Mouse (Mus musculus) midbrain, embryonic 15.5 days (tissue): Measurements from ENCODE around the gene Ablim1. TPM values are rescaled to one million over a fixed set of nuclear protein-coding genes. Genes with fewer than 3 reads are reported as not detected.

ENCODE experiments used
- ATAC-seq: fragments of 200-750 bp; cut with Nextera tagmentation; replicated peaks from 2 replicates; pipeline ENCODE4 v1.8.0; 2017; ENCODE audit warnings: moderate TSS enrichment
- H3K27ac ChIP-seq: fragments of 300-500 bp; sonication (generic); 2 replicates; pipeline ENCODE4 v1.5.1; 2015; ENCODE audit warnings: mild to moderate bottlenecking, inconsistent platforms
- H3K27me3 ChIP-seq: fragments of 300-500 bp; sonication (generic); replicated peaks from 2 replicates; pipeline ENCODE4 v1.6.1; 2015; ENCODE audit warnings: inconsistent platforms
- H3K36me3 ChIP-seq: fragments of 300-500 bp; sonication (generic); replicated peaks from 2 replicates; pipeline ENCODE4 v1.6.1; 2015; ENCODE audit warnings: inconsistent platforms
- H3K4me1 ChIP-seq: fragments of 300-500 bp; sonication (generic); 2 replicates; pipeline ENCODE4 v1.6.1; 2015; ENCODE audit warnings: inconsistent platforms
- H3K4me2 ChIP-seq: fragments of 300-500 bp; sonication (generic); 2 replicates; pipeline ENCODE4 v1.6.1; 2015; ENCODE audit warnings: inconsistent platforms, mild to moderate bottlenecking, moderate library complexity
- H3K4me3 ChIP-seq: fragments of 300-500 bp; sonication (generic); 2 replicates; pipeline ENCODE4 v1.5.1; 2015; ENCODE audit warnings: mild to moderate bottlenecking, inconsistent platforms
- H3K9ac ChIP-seq: fragments of 300-500 bp; sonication (generic); 2 replicates; pipeline ENCODE4 v1.6.1; 2015; ENCODE audit warnings: mild to moderate bottlenecking, inconsistent platforms
- H3K9me3 ChIP-seq: fragments of 300-500 bp; sonication (generic); 2 replicates; pipeline ENCODE4 v1.6.1; 2016; ENCODE audit warnings: inconsistent platforms
- WGBS: fragments of 180-500 bp; shearing (Covaris S2); methylation state at CpG from one replicate; pipeline ENCODE4 v1.1.7; 2015; ENCODE audit warnings: mixed read lengths; 5-methylcytosine and 5-hydroxymethylcytosine counted together
- polyA plus RNA-seq: library from polyadenylated mRNA; unstranded; fragments of >200 nt; fragmentation: Nextera tagmentation; extraction: Ambion mirVana; gene quantifications from 2 replicates; pipeline ENCODE4 v1.2.1, GENCODE M21; 2015

The Ablim1 gene
- polyA plus RNA-seq, 1 experiment from 2014 or later = 64.5 TPM

GRCm38 (mm10) chr19:57315013-57315565 is 370 bp upstream of the Ablim1 start:
- peak overlapping the region; percentile 68 for H3K4me3 ChIP-seq
- 42% methylated on average over 11 of the region's 11 CpGs for WGBS
- peak overlapping the region; percentile 83 for H3K9ac ChIP-seq
- ATAC-seq = peak; percentile 70
- H3K9me3 ChIP-seq = no peaks in the 10 kb centered on the region
- peak overlapping the region; percentile 90 for H3K4me2 ChIP-seq
- peaks cover 20% of the 10 kb centered on the region for H3K4me1 ChIP-seq
- H3K27ac ChIP-seq = peak overlapping the region; percentile 89
- no peaks in the 10 kb centered on the region for H3K36me3 ChIP-seq
- no peaks in the 10 kb centered on the region for H3K27me3 ChIP-seq

GRCm38 (mm10) chr19:57313891-57314345 is 801 bp downstream of the Ablim1 start:
- H3K27me3 ChIP-seq = no peaks in the 10 kb centered on the region
- peak overlapping the region; percentile 68 for H3K4me3 ChIP-seq
- no peaks in the 10 kb centered on the region for H3K9me3 ChIP-seq
- H3K27ac ChIP-seq = peak overlapping the region; percentile 89
- peak overlapping the region; percentile 90 for H3K4me2 ChIP-seq
- no peak for ATAC-seq
- WGBS = 46% methylated on average over 3 of the region's 3 CpGs
- H3K9ac ChIP-seq = peak overlapping the region; percentile 83
- H3K36me3 ChIP-seq = no peaks in the 10 kb centered on the region
- peaks cover 20% of the 10 kb centered on the region for H3K4me1 ChIP-seq

- WGBS = 76% methylated on average over 10 of the region's 10 CpGs
Observed at GRCm38 (mm10) chr19:57313226-57313625, 1.5 kb downstream of the Ablim1 start.

GRCm38 (mm10) chr19:57309980-57310379 is 4.7 kb downstream of the Ablim1 start:
- 64% methylated on average over 4 of the region's 4 CpGs for WGBS

More at GRCm38 (mm10) chr19:57313226-57313625, 1.5 kb downstream of the Ablim1 start:
- Histone ChIP-seq H3K27me3 (no peaks in the 10 kb centered on the region), H3K27ac (peak overlapping the region; percentile 89; the same call in 1 of the 2 replicates), H3K36me3 (no peaks in the 10 kb centered on the region), H3K4me2 (peak overlapping the region; percentile 90), H3K9ac (no peak overlapping the region), H3K4me1 (peaks cover 20% of the 10 kb centered on the region), H3K9me3 (no peaks in the 10 kb centered on the region), H3K4me3 (peak overlapping the region; percentile 68)
- no peak for ATAC-seq

GRCm38 (mm10) chr19:57306601-57307000 is 8.1 kb downstream of the Ablim1 start:
- ATAC-seq = no peak
- H3K4me1 ChIP-seq = no peaks in the 10 kb centered on the region
- H3K4me3 ChIP-seq = no peak overlapping the region
- no peaks in the 10 kb centered on the region for H3K27me3 ChIP-seq
- no peak overlapping the region for H3K9ac ChIP-seq
- H3K36me3 ChIP-seq = no peaks in the 10 kb centered on the region
- H3K27ac ChIP-seq = no peak overlapping the region
- no peaks in the 10 kb centered on the region for H3K9me3 ChIP-seq
- H3K4me2 ChIP-seq = no peak overlapping the region
- WGBS = 64% methylated on average over 4 of the region's 4 CpGs

More at GRCm38 (mm10) chr19:57309980-57310379, 4.7 kb downstream of the Ablim1 start:
- ATAC-seq = no peak
- H3K27ac ChIP-seq = no peak overlapping the region
- peaks cover 17% of the 10 kb centered on the region for H3K4me1 ChIP-seq
- H3K4me2 ChIP-seq = no peak overlapping the region
- H3K36me3 ChIP-seq = no peaks in the 10 kb centered on the region
- no peaks in the 10 kb centered on the region for H3K27me3 ChIP-seq
- H3K9me3 ChIP-seq = no peaks in the 10 kb centered on the region
- no peak overlapping the region for H3K4me3 ChIP-seq
- no peak overlapping the region for H3K9ac ChIP-seq

GRCm38 (mm10) chr19:57305972-57306371 is 8.7 kb downstream of the Ablim1 start:
- H3K27me3 ChIP-seq = no peaks in the 10 kb centered on the region

GRCm38 (mm10) chr19:57304666-57305065 is 10.1 kb downstream of the Ablim1 start:
- no peaks in the 10 kb centered on the region for H3K27me3 ChIP-seq
- no peak for ATAC-seq
- no peak overlapping the region for H3K4me2 ChIP-seq
- no peak overlapping the region for H3K9ac ChIP-seq
- WGBS = 82% methylated on average over 2 of the region's 2 CpGs
- H3K27ac ChIP-seq = no peak overlapping the region
- no peaks in the 10 kb centered on the region for H3K4me1 ChIP-seq
- no peaks in the 10 kb centered on the region for H3K9me3 ChIP-seq
- H3K36me3 ChIP-seq = no peaks in the 10 kb centered on the region
- H3K4me3 ChIP-seq = no peak overlapping the region

More at GRCm38 (mm10) chr19:57305972-57306371, 8.7 kb downstream of the Ablim1 start:
- Histone ChIP-seq H3K9me3 (no peaks in the 10 kb centered on the region), H3K4me1 (no peaks in the 10 kb centered on the region), H3K4me2 (no peak overlapping the region), H3K9ac (no peak overlapping the region), H3K36me3 (no peaks in the 10 kb centered on the region), H3K4me3 (no peak overlapping the region), H3K27ac (no peak overlapping the region)
- 80% methylated on average over 8 of the region's 8 CpGs for WGBS
- ATAC-seq = no peak

GRCm38 (mm10) chr19:57301961-57302395 is 12.7 kb downstream of the Ablim1 start:
- ATAC-seq = no peak
- H3K27ac ChIP-seq = no peak overlapping the region

GRCm38 (mm10) chr19:57298006-57298405 is 16.7 kb downstream of the Ablim1 start:
- H3K4me1 ChIP-seq = no peaks in the 10 kb centered on the region
- no peak overlapping the region for H3K4me2 ChIP-seq
- H3K27ac ChIP-seq = no peak overlapping the region
- no peak overlapping the region for H3K4me3 ChIP-seq
- H3K9me3 ChIP-seq = no peaks in the 10 kb centered on the region
- no peak overlapping the region for H3K9ac ChIP-seq
- H3K27me3 ChIP-seq = no peaks in the 10 kb centered on the region
- ATAC-seq = no peak
- 84% methylated on average over 5 of the region's 5 CpGs for WGBS
- H3K36me3 ChIP-seq = no peaks in the 10 kb centered on the region

More at GRCm38 (mm10) chr19:57301961-57302395, 12.7 kb downstream of the Ablim1 start:
- H3K4me2 ChIP-seq = no peak overlapping the region
- H3K9ac ChIP-seq = no peak overlapping the region
- no peaks in the 10 kb centered on the region for H3K27me3 ChIP-seq
- 74% methylated on average over 12 of the region's 12 CpGs for WGBS
- no peaks in the 10 kb centered on the region for H3K36me3 ChIP-seq
- H3K4me1 ChIP-seq = no peaks in the 10 kb centered on the region
- H3K9me3 ChIP-seq = no peaks in the 10 kb centered on the region
- no peak overlapping the region for H3K4me3 ChIP-seq

GRCm38 (mm10) chr19:57297447-57297846 is 17.3 kb downstream of the Ablim1 start:
- no peak overlapping the region for H3K4me3 ChIP-seq
- ATAC-seq = no peak
- H3K27ac ChIP-seq = no peak overlapping the region
- 91% methylated on average over 9 of the region's 9 CpGs for WGBS
- no peak overlapping the region for H3K4me2 ChIP-seq
- no peak overlapping the region for H3K9ac ChIP-seq
- H3K36me3 ChIP-seq = no peaks in the 10 kb centered on the region
- H3K27me3 ChIP-seq = no peaks in the 10 kb centered on the region
- H3K4me1 ChIP-seq = no peaks in the 10 kb centered on the region
- H3K9me3 ChIP-seq = no peaks in the 10 kb centered on the region

GRCm38 (mm10) chr19:57296539-57296938 is 18.2 kb downstream of the Ablim1 start:
- Histone ChIP-seq H3K27me3 (no peaks in the 10 kb centered on the region), H3K4me3 (no peak overlapping the region), H3K27ac (no peak overlapping the region), H3K4me2 (no peak overlapping the region), H3K4me1 (no peaks in the 10 kb centered on the region), H3K9ac (no peak overlapping the region), H3K36me3 (no peaks in the 10 kb centered on the region), H3K9me3 (no peaks in the 10 kb centered on the region)
- no peak for ATAC-seq
- WGBS = 79% methylated on average over 5 of the region's 5 CpGs

- Histone ChIP-seq H3K4me2 (no peak overlapping the region), H3K9me3 (no peaks in the 10 kb centered on the region), H3K27ac (no peak overlapping the region), H3K27me3 (no peaks in the 10 kb centered on the region), H3K9ac (no peak overlapping the region), H3K36me3 (no peaks in the 10 kb centered on the region), H3K4me1 (no peaks in the 10 kb centered on the region), H3K4me3 (no peak overlapping the region)
- no peak for ATAC-seq
- whole genome bisulfite sequencing = 60% methylated on average over 9 of the region's 9 CpGs
Observed at GRCm38 (mm10) chr19:57295521-57295920, 19.2 kb downstream of the Ablim1 start.

- 75% methylated on average over 4 of the region's 4 CpGs for WGBS
- H3K4me2 ChIP-seq = no peak overlapping the region
- H3K36me3 ChIP-seq = no peaks in the 10 kb centered on the region
Observed at GRCm38 (mm10) chr19:57294356-57294755, 20.4 kb downstream of the Ablim1 start.

More at GRCm38 (mm10) chr19:57294356-57294755, 20.4 kb downstream of the Ablim1 start:
- Histone ChIP-seq H3K4me3 (no peak overlapping the region), H3K27me3 (no peaks in the 10 kb centered on the region), H3K4me1 (no peaks in the 10 kb centered on the region), H3K9ac (no peak overlapping the region), H3K27ac (no peak overlapping the region), H3K9me3 (no peaks in the 10 kb centered on the region)
- ATAC-seq = no peak
